Mouse (Mus musculus): ENCODE data around the gene Uba1. TPM values are rescaled to one million over a fixed set of nuclear protein-coding genes. Genes with fewer than 3 reads are reported as not detected.
A peak's percentile ranks its signal among the peaks of the same experiment; 100 is the strongest.

The Uba1 gene
- 422 TPM in 1 of 2 replicates, not detected in the other for polyA plus RNA-seq (2012; ENCODE audit: insufficient read depth, insufficient read length, low replicate concordance, missing spikeins)

GRCm38 (mm10) chrX:20658026-20658652 lies at the start of gene Uba1:
Gene Uba1, plus strand, starts transcription at chrX:20658326.
- peak within 1 kb of the TSS; percentile 61 for H3K4me3 ChIP-seq (ENCODE audit: insufficient read depth, low read depth, low read length)
- WGBS = 21% methylated on average over 27 of the region's 27 CpGs
- no peak for TF ChIP-seq POLR2A (IDR thresholded peaks at IDR 0.05; ENCODE audit: insufficient read depth, low read depth, low read length)
- no peak for TF ChIP-seq CTCF (IDR thresholded peaks at IDR 0.05; ENCODE audit: insufficient read depth, low read depth, low read length)
- peaks cover 6% of the 10 kb centered on the region; the same call in 1 of the 2 replicates for H3K4me1 ChIP-seq (ENCODE audit: control insufficient read depth, insufficient read depth, low read length)
- H3K27ac ChIP-seq (ENCODE audit: insufficient read depth, low read depth, low read length) = no peak within 1 kb of the TSS; the same call in 1 of the 2 replicates

GRCm38 (mm10) chrX:20608500-20608899 lies 49.6 kb upstream of the Uba1 start:
- no peaks in the 10 kb centered on the region for H3K4me1 ChIP-seq (ENCODE audit: control insufficient read depth, insufficient read depth, low read length)
- 86% methylated on average over 4 of the region's 4 CpGs for WGBS
- no peak overlapping the region for H3K27ac ChIP-seq (ENCODE audit: insufficient read depth, low read depth, low read length)
- TF ChIP-seq CTCF (IDR thresholded peaks at IDR 0.05; ENCODE audit: insufficient read depth, low read depth, low read length) = no peak
- TF ChIP-seq POLR2A (IDR thresholded peaks at IDR 0.05; ENCODE audit: insufficient read depth, low read depth, low read length) = no peak
- no peak overlapping the region for H3K4me3 ChIP-seq (ENCODE audit: insufficient read depth, low read depth, low read length)

- Histone ChIP-seq H3K4me3 (ENCODE audit: insufficient read depth, low read depth, low read length) (peak overlapping the region; percentile 96), H3K27ac (ENCODE audit: insufficient read depth, low read depth, low read length) (peak overlapping the region; percentile 99), H3K4me1 (ENCODE audit: control insufficient read depth, insufficient read depth, low read length) (peaks cover 3% of the 10 kb centered on the region; the same call in 1 of the 2 replicates)
- TF ChIP-seq CTCF (IDR thresholded peaks at IDR 0.05; ENCODE audit: insufficient read depth, low read depth, low read length) = no peak
- no peak for TF ChIP-seq POLR2A (IDR thresholded peaks at IDR 0.05; ENCODE audit: insufficient read depth, low read depth, low read length)
- 14% methylated on average over 17 of the region's 17 CpGs for WGBS
Observed at GRCm38 (mm10) chrX:20616861-20617175, 41.3 kb upstream of the Uba1 start.

- Histone ChIP-seq H3K4me1 (ENCODE audit: control insufficient read depth, insufficient read depth, low read length) (peaks cover 3% of the 10 kb centered on the region; the same call in 1 of the 2 replicates), H3K4me3 (ENCODE audit: insufficient read depth, low read depth, low read length) (peak within 1 kb of the TSS; percentile 96), H3K27ac (ENCODE audit: insufficient read depth, low read depth, low read length) (peak within 1 kb of the TSS; percentile 99)
- WGBS = 10% methylated on average over 48 of the region's 49 CpGs
- no peak; the same call in 1 of the 2 replicates for TF ChIP-seq POLR2A (IDR thresholded peaks at IDR 0.05; ENCODE audit: insufficient read depth, low read depth, low read length)
Observed at GRCm38 (mm10) chrX:20617176-20617902, 40.8 kb upstream of the Uba1 start, which contains the start of the genes Rbm10 and Ndufb11. Gene Rbm10, plus strand, starts transcription at chrX:20617503. Gene Ndufb11, minus strand, starts transcription at chrX:20617619.

- Histone ChIP-seq H3K4me3 (ENCODE audit: insufficient read depth, low read depth, low read length) (peak overlapping the region; percentile 96), H3K4me1 (ENCODE audit: control insufficient read depth, insufficient read depth, low read length) (peaks cover 3% of the 10 kb centered on the region; the same call in 1 of the 2 replicates), H3K27ac (ENCODE audit: insufficient read depth, low read depth, low read length) (peak overlapping the region; percentile 99)
- 18% methylated on average over 31 of the region's 31 CpGs for WGBS
- TF ChIP-seq CTCF (IDR thresholded peaks at IDR 0.05; ENCODE audit: insufficient read depth, low read depth, low read length) (no peak), POLR2A (IDR thresholded peaks at IDR 0.05; ENCODE audit: insufficient read depth, low read depth, low read length) (no peak; the same call in 1 of the 2 replicates)
Observed at GRCm38 (mm10) chrX:20617903-20618399, 40.2 kb upstream of the Uba1 start.

GRCm38 (mm10) chrX:20638141-20638540 lies 20.0 kb upstream of the Uba1 start:
- H3K4me3 ChIP-seq (ENCODE audit: insufficient read depth, low read depth, low read length) = no peak overlapping the region
- H3K4me1 ChIP-seq (ENCODE audit: control insufficient read depth, insufficient read depth, low read length) = 0 out of 2 replicates have a peak, but pooled peaks cover 2% of the 10 kb centered on the region
- 100% methylated on average over 2 of the region's 2 CpGs for WGBS
- TF ChIP-seq POLR2A (IDR thresholded peaks at IDR 0.05; ENCODE audit: insufficient read depth, low read depth, low read length) (no peak), CTCF (IDR thresholded peaks at IDR 0.05; ENCODE audit: insufficient read depth, low read depth, low read length) (no peak)
- no peak overlapping the region for H3K27ac ChIP-seq (ENCODE audit: insufficient read depth, low read depth, low read length)

- no peak overlapping the region for H3K27ac ChIP-seq (ENCODE audit: insufficient read depth, low read depth, low read length)
- WGBS = 54% methylated on average over 5 of the region's 5 CpGs
- TF ChIP-seq POLR2A (IDR thresholded peaks at IDR 0.05; ENCODE audit: insufficient read depth, low read depth, low read length) = no peak
- no peak for TF ChIP-seq CTCF (IDR thresholded peaks at IDR 0.05; ENCODE audit: insufficient read depth, low read depth, low read length)
- no peaks in the 10 kb centered on the region for H3K4me1 ChIP-seq (ENCODE audit: control insufficient read depth, insufficient read depth, low read length)
- H3K4me3 ChIP-seq (ENCODE audit: insufficient read depth, low read depth, low read length) = no peak overlapping the region
Observed at GRCm38 (mm10) chrX:20644780-20645179, 13.3 kb upstream of the Uba1 start.

- no peak overlapping the region for H3K27ac ChIP-seq (ENCODE audit: insufficient read depth, low read depth, low read length)
- no peak for TF ChIP-seq CTCF (IDR thresholded peaks at IDR 0.05; ENCODE audit: insufficient read depth, low read depth, low read length)
- TF ChIP-seq POLR2A (IDR thresholded peaks at IDR 0.05; ENCODE audit: insufficient read depth, low read depth, low read length) = no peak
- WGBS = 21% methylated on average over 5 of the region's 5 CpGs
- peaks cover 6% of the 10 kb centered on the region; the same call in 1 of the 2 replicates for H3K4me1 ChIP-seq (ENCODE audit: control insufficient read depth, insufficient read depth, low read length)
- H3K4me3 ChIP-seq (ENCODE audit: insufficient read depth, low read depth, low read length) = no peak overlapping the region
Observed at GRCm38 (mm10) chrX:20657593-20657992, 533 bp upstream of the Uba1 start.
